Mouse (Mus musculus) heart, adult 2 months (tissue): ENCODE results near the gene Tbc1d7. TPM values are rescaled to one million over a fixed set of nuclear protein-coding genes. Genes with fewer than 3 reads are reported as not detected.

Experiments used
- DNase-seq, 2 experiments: peaks; one replicate each; pipeline ENCODE4 v3.0.0; 2021
- H3K27ac ChIP-seq: fragments of 200-600 bp; 2 replicates; pipeline ENCODE4 v1.8.1; 2022
- H3K27me3 ChIP-seq: fragments of 200-500 bp; 2 replicates; pipeline ENCODE4 v1.6.1; 2012; ENCODE audit warnings: mild to moderate bottlenecking, low read length, inconsistent platforms, mixed read lengths; ENCODE audit not compliant: control insufficient read depth, insufficient read depth
- H3K36me3 ChIP-seq: fragments of 200-500 bp; 2 replicates; pipeline ENCODE4 v1.6.1; 2012; ENCODE audit warnings: low read length, inconsistent platforms; ENCODE audit not compliant: control insufficient read depth, insufficient read depth
- H3K4me1 ChIP-seq: fragments of 200-500 bp; 2 replicates; pipeline ENCODE4 v1.6.1; 2011; ENCODE audit warnings: low read length; ENCODE audit not compliant: control insufficient read depth, insufficient read depth
- H3K4me3 ChIP-seq: fragments of 200-600 bp; 2 replicates; pipeline ENCODE4 v1.8.1; 2022
- H3K79me2 ChIP-seq: fragments of 200-500 bp; replicated peaks from 2 replicates; pipeline ENCODE4 v1.6.1; 2012; ENCODE audit warnings: mild to moderate bottlenecking, inconsistent platforms, low read length, moderate library complexity, mixed read lengths; ENCODE audit not compliant: control insufficient read depth, insufficient read depth
- H3K9ac ChIP-seq: fragments of 200-500 bp; 2 replicates; pipeline ENCODE4 v1.6.1; 2012; ENCODE audit warnings: low read depth, mild to moderate bottlenecking, control low read depth, inconsistent platforms, low read length, mixed read lengths
- CTCF ChIP-seq: fragments of 200-600 bp; IDR thresholded peaks from 2 replicates; pipeline ENCODE4 v1.8.1; 2022; ENCODE audit warnings: antibody characterized with exemption, mild to moderate bottlenecking, moderate library complexity
- EP300 ChIP-seq: fragments of 200-500 bp; IDR thresholded peaks from 2 replicates; pipeline ENCODE4 v1.6.1; 2011; ENCODE audit warnings: low read depth, low read length, control low read depth; ENCODE audit not compliant: insufficient read depth
- POLR2A ChIP-seq: fragments of 200-500 bp; IDR thresholded peaks from 2 replicates; pipeline ENCODE4 v1.6.1; 2011; ENCODE audit warnings: mild to moderate bottlenecking, low read depth, low read length, control low read depth; ENCODE audit not compliant: insufficient read depth
- WGBS: fragments of 180-500 bp; shearing (Covaris S2); methylation state at CpG from one replicate; pipeline ENCODE4 v1.1.7; 2018; 5-methylcytosine and 5-hydroxymethylcytosine counted together
- intact Hi-C: fragments of 180-260 bp; cut with DNase I; formaldehyde crosslinking; loops from one replicate; pipeline ENCODE4 v1.15.1; 2025
- polyA plus RNA-seq: library from polyadenylated mRNA; depleted of rRNA; stranded (reverse); fragments of >200 nt; gene quantifications from 2 replicates; pipeline ENCODE4 v1.2.3, GENCODE M21; 2012; rRNA removed
- total RNA-seq, 2 experiments: library from RNA; stranded (reverse); gene quantifications; 2 replicates each; pipeline ENCODE4 v1.2.3; 2021

Gene Tbc1d7
- total and polyA plus RNA-seq, 3 experiments: 28.5 to 34.1 (median 28.8) TPM

- Histone ChIP-seq H3K9ac (no peak overlapping the region), H3K27ac (no peak overlapping the region), H3K4me3 (no peak overlapping the region), H3K4me1 (no peaks in the 10 kb centered on the region), H3K36me3 (no peaks in the 10 kb centered on the region), H3K79me2 (no peaks in the 10 kb centered on the region), H3K27me3 (no peaks in the 10 kb centered on the region)
- no peak for TF ChIP-seq POLR2A
- no peak for TF ChIP-seq CTCF
- TF ChIP-seq EP300: no peak
- 97% methylated on average over 3 of the region's 3 CpGs for WGBS
- intact Hi-C loops: no loop called here
- no peak for DNase-seq
These were observed 58.2 kb downstream of the Tbc1d7 start for GRCm38 (mm10) chr13:43113141-43113540.

- no peak overlapping the region for H3K9ac ChIP-seq
- intact Hi-C loops: no loop called here
These were observed 58.6 kb downstream of the Tbc1d7 start for GRCm38 (mm10) chr13:43112707-43113106.

GRCm38 (mm10) chr13:43112280-43112679, 59.0 kb downstream of the Tbc1d7 start:
- WGBS: 61% methylated on average over 7 of the region's 7 CpGs
- intact Hi-C loops: no loop called here
- no peak for TF ChIP-seq EP300
- no peak for TF ChIP-seq POLR2A
- TF ChIP-seq CTCF: no peak

More at GRCm38 (mm10) chr13:43112707-43113106, 58.6 kb downstream of the Tbc1d7 start:
- TF ChIP-seq POLR2A: no peak
- no peak for TF ChIP-seq EP300
- TF ChIP-seq CTCF: no peak
- DNase-seq: no peak
- Histone ChIP-seq H3K27ac (no peak overlapping the region), H3K4me1 (no peaks in the 10 kb centered on the region), H3K27me3 (no peaks in the 10 kb centered on the region), H3K4me3 (no peak overlapping the region), H3K79me2 (no peaks in the 10 kb centered on the region), H3K36me3 (no peaks in the 10 kb centered on the region)
- WGBS: 78% methylated on average over 3 of the region's 3 CpGs

GRCm38 (mm10) chr13:43104496-43104895, 66.8 kb downstream of the Tbc1d7 start:
- Histone ChIP-seq H3K36me3 (no peaks in the 10 kb centered on the region), H3K4me3 (no peak overlapping the region), H3K4me1 (no peaks in the 10 kb centered on the region), H3K9ac (no peak overlapping the region), H3K27ac (no peak overlapping the region), H3K79me2 (no peaks in the 10 kb centered on the region), H3K27me3 (no peaks in the 10 kb centered on the region)
- intact Hi-C loops: no loop called here
- peak; percentile 32 for TF ChIP-seq CTCF
- no peak for TF ChIP-seq EP300
- WGBS: 96% methylated on average over 9 of the region's 9 CpGs
- no peak for DNase-seq

More at GRCm38 (mm10) chr13:43112280-43112679, 59.0 kb downstream of the Tbc1d7 start:
- H3K9ac ChIP-seq: no peak overlapping the region
- H3K27ac ChIP-seq: no peak overlapping the region
- no peaks in the 10 kb centered on the region for H3K79me2 ChIP-seq
- DNase-seq: no peak
- no peak overlapping the region for H3K4me3 ChIP-seq
- H3K27me3 ChIP-seq: no peaks in the 10 kb centered on the region
- H3K36me3 ChIP-seq: no peaks in the 10 kb centered on the region
- no peaks in the 10 kb centered on the region for H3K4me1 ChIP-seq

- Histone ChIP-seq H3K36me3 (no peaks in the 10 kb centered on the region), H3K4me3 (no peak overlapping the region), H3K27ac (no peak overlapping the region), H3K9ac (no peak overlapping the region), H3K4me1 (no peaks in the 10 kb centered on the region), H3K79me2 (no peaks in the 10 kb centered on the region), H3K27me3 (no peaks in the 10 kb centered on the region)
- TF ChIP-seq EP300 (no peak), CTCF (no peak), POLR2A (no peak)
- WGBS: 49% methylated on average over 7 of the region's 7 CpGs
- intact Hi-C loops: no loop called here
- no peak for DNase-seq
These were observed 68.4 kb downstream of the Tbc1d7 start for GRCm38 (mm10) chr13:43102943-43103342.

Other genes with a start within 250 kb of the Tbc1d7 start
- gene Gfod1, start 132.7 kb upstream of the Tbc1d7 start, total RNA-seq: 10 to 100 TPM; 33.7 to 34.1 TPM
- 9.5 and 19.2 TPM in 2 replicates for gene Gfod1, start 132.7 kb upstream of the Tbc1d7 start, polyA plus RNA-seq
- gene Sirt5, start 194.0 kb upstream of the Tbc1d7 start, total RNA-seq: 10 to 100 TPM; 53.9 to 58.9 TPM
- gene Sirt5, start 194.0 kb upstream of the Tbc1d7 start, polyA plus RNA-seq: 25.7 and 37.5 TPM in 2 replicates
- 100 to 1,000 TPM; 102 to 120 TPM for gene Nol7, start 226.9 kb upstream of the Tbc1d7 start, total RNA-seq
- 23.0 and 27.1 TPM in 2 replicates for gene Nol7, start 226.9 kb upstream of the Tbc1d7 start, polyA plus RNA-seq